Mouse (Mus musculus) liver, postnatal 0 days (tissue): ENCODE data around the gene Add3.

ENCODE experiments used
- CTCF ChIP-seq: sonication (generic); IDR thresholded peaks from 2 replicates; pipeline ENCODE4 v1.5.1; 2016; ENCODE audit warnings: antibody characterized with exemption, low read depth
- EP300 ChIP-seq: IDR thresholded peaks from 2 replicates; pipeline ENCODE4 v1.6.1; 2016; ENCODE audit warnings: antibody characterized with exemption, low read depth, mild to moderate bottlenecking

GRCm38 (mm10) chr19:53276902-53277707 is 136.9 kb downstream of the Add3 start:
- no peak for TF ChIP-seq CTCF
- TF ChIP-seq EP300 = no peak
